Comparison of ENCODE assay signal across 22 mouse cellular contexts in the genomic region with DNA sequence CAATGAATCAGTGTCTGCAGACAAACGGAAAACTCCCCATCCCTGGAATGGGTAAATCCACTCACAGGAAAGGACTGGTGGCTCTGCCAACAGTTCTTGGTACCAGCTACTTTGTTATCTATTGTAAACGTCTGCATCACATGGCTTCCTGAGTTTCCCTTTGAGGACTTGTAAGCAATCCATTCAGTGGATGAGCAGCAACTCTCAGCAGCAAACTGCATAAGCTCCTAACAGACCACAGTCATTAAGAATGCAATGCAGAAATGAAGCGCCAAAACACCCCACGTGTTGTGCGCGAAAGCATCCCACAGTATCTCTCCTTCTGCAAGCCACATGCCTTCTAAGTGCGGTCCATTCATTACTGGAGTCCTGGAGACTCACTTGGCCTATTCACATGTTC.
A peak's percentile ranks its signal among the peaks of the same experiment; 100 is the strongest.
DNase-seq lines count a peak whose midpoint lies in the region; ATAC-seq lines count a peak whose summit lies in the region.
"Had no signal": no experiment of that assay in that cellular context is flagged by ENCODE, and none has a peak within 500 bp of the region (broad histone marks: within the 10 kb centered on the region; RNA-seq: fewer than 3 reads in every experiment).

No protein-coding gene starts in this region.

- DNase-seq in frontal cortex, adult 2 months (ENCODE audit: extremely low spot score in 1 of 2, low spot score in 1 of 2): no peak
- DNase-seq in midbrain, embryonic 11.5 days (ENCODE audit: low spot score, missing footprints): peak; percentile 57
- no peak for DNase-seq in thymus, postnatal 0 days (ENCODE audit: low spot score)
- DNase-seq: adrenal gland, postnatal 36 days; B cell, adult 2 months; cerebellum, adult 2 months; heart, adult 2 months; heart, postnatal 36 days; kidney, adult 2 months; kidney, postnatal 10 days; layer of hippocampus, postnatal 36 days; liver, embryonic 13.5 days; thymus, adult 18-20 months had no signal

- no peaks in the 10 kb centered on the region for H3K27me3 ChIP-seq in midbrain, embryonic 11.5 days (ENCODE audit: control insufficient read depth, insufficient read depth, low read length)
- no peaks in the 10 kb centered on the region for H3K27me3 ChIP-seq in midbrain, embryonic 13.5 days
- no peaks in the 10 kb centered on the region for H3K27me3 ChIP-seq in embryonic facial prominence, embryonic 15.5 days
- H3K27me3 ChIP-seq: forebrain, embryonic 15.5 days; limb, embryonic 13.5 days; liver, embryonic 13.5 days; neural tube, embryonic 12.5 days had no signal

- H3K4me3 ChIP-seq in midbrain, embryonic 11.5 days (ENCODE audit: low read depth, low read length): no peak overlapping the region
- H3K4me3 ChIP-seq in midbrain, embryonic 13.5 days (replicated peaks): no peak overlapping the region
- no peak overlapping the region for H3K4me3 ChIP-seq in embryonic facial prominence, embryonic 15.5 days (replicated peaks)
- H3K4me3 ChIP-seq: erythroblast, embryonic 14.5 days; forebrain, embryonic 15.5 days; heart, adult 2 months; limb, embryonic 13.5 days; liver, embryonic 13.5 days; neural tube, embryonic 12.5 days had no signal

- no peak overlapping the region for H3K27ac ChIP-seq in midbrain, embryonic 11.5 days (ENCODE audit: low read depth, low read length)
- no peak overlapping the region for H3K27ac ChIP-seq in midbrain, embryonic 13.5 days
- H3K27ac ChIP-seq in embryonic facial prominence, embryonic 15.5 days (replicated peaks): 0 out of 2 replicates have a peak overlapping the region, but pooled peaks have one; percentile 22
- H3K27ac ChIP-seq: forebrain, embryonic 15.5 days; heart, adult 2 months; limb, embryonic 13.5 days; liver, embryonic 13.5 days; neural tube, embryonic 12.5 days had no signal

- H3K9ac ChIP-seq in midbrain, embryonic 11.5 days (ENCODE audit: low read length): no peak overlapping the region
- H3K9ac ChIP-seq in midbrain, embryonic 13.5 days (replicated peaks): no peak overlapping the region
- H3K9ac ChIP-seq in embryonic facial prominence, embryonic 15.5 days: no peak overlapping the region
- H3K9ac ChIP-seq: forebrain, embryonic 15.5 days; limb, embryonic 13.5 days; liver, embryonic 13.5 days; neural tube, embryonic 12.5 days had no signal

- peak; percentile 9; the same call in 1 of the 2 replicates for ATAC-seq in frontal cortex, adult (ENCODE audit: low TSS enrichment)
- no peak for ATAC-seq in midbrain, embryonic 11.5 days (ENCODE audit: low FRiP score)
- ATAC-seq in midbrain, embryonic 13.5 days: no peak
- ATAC-seq in embryonic facial prominence, embryonic 15.5 days (ENCODE audit: insufficient number of reproducible peaks, low FRiP score, low TSS enrichment, low read depth): no peak
- 0 out of 2 replicates have a peak, but pooled peaks have one; percentile 14 for ATAC-seq in megakaryocyte progenitor cell, adult 5-6 weeks (replicated peaks; ENCODE audit: poor library complexity)
- ATAC-seq: forebrain, embryonic 15.5 days; inflammation-experienced regulatory T-cells, adult 6 months had no signal

- 75% methylated on average over 7 of the region's 7 CpGs for WGBS in midbrain, embryonic 11.5 days
- WGBS in midbrain, embryonic 13.5 days: 63% methylated on average over 7 of the region's 7 CpGs
- 67% methylated on average over 7 of the region's 7 CpGs for WGBS in embryonic facial prominence, embryonic 15.5 days

- no peaks in the 10 kb centered on the region for H3K4me1 ChIP-seq in midbrain, embryonic 11.5 days (ENCODE audit: control insufficient read depth, insufficient read depth, low read length)
- peaks cover 15% of the 10 kb centered on the region for H3K4me1 ChIP-seq in midbrain, embryonic 13.5 days (replicated peaks)
- H3K4me1 ChIP-seq in embryonic facial prominence, embryonic 15.5 days: peaks cover 12% of the 10 kb centered on the region

- no peaks in the 10 kb centered on the region for H3K9me3 ChIP-seq in midbrain, embryonic 11.5 days (ENCODE audit: control insufficient read depth, low read length)
- no peaks in the 10 kb centered on the region for H3K9me3 ChIP-seq in midbrain, embryonic 13.5 days
- H3K9me3 ChIP-seq in embryonic facial prominence, embryonic 15.5 days (replicated peaks): no peaks in the 10 kb centered on the region
- H3K9me3 ChIP-seq: forebrain, embryonic 15.5 days; limb, embryonic 13.5 days; liver, embryonic 13.5 days; neural tube, embryonic 12.5 days had no signal

- no peak overlapping the region for H3K4me2 ChIP-seq in midbrain, embryonic 11.5 days
- H3K4me2 ChIP-seq in midbrain, embryonic 13.5 days (replicated peaks): no peak overlapping the region
- no peak overlapping the region for H3K4me2 ChIP-seq in embryonic facial prominence, embryonic 15.5 days (replicated peaks)
- H3K4me2 ChIP-seq: forebrain, embryonic 15.5 days; limb, embryonic 13.5 days; liver, embryonic 13.5 days; neural tube, embryonic 12.5 days had no signal

- H3K36me3 ChIP-seq in midbrain, embryonic 11.5 days (ENCODE audit: control insufficient read depth, insufficient read depth, low read length): no peaks in the 10 kb centered on the region
- H3K36me3 ChIP-seq in midbrain, embryonic 13.5 days: no peaks in the 10 kb centered on the region
- H3K36me3 ChIP-seq in embryonic facial prominence, embryonic 15.5 days: 0 out of 2 replicates have a peak, but pooled peaks cover 3% of the 10 kb centered on the region
- H3K36me3 ChIP-seq: forebrain, embryonic 15.5 days; liver, embryonic 13.5 days; neural tube, embryonic 12.5 days had no signal

Comparison
In these comparisons a context has a peak if more than half of its experiments do, and no peak if none do; other contexts are left out.
1. ATAC-seq: peak in frontal cortex, adult (single experiment) and megakaryocyte progenitor cell, adult 5-6 weeks (single experiment); none in midbrain, embryonic 11.5 days (single experiment), midbrain, embryonic 13.5 days (single experiment) and embryonic facial prominence, embryonic 15.5 days (single experiment).